In the genomic region with DNA sequence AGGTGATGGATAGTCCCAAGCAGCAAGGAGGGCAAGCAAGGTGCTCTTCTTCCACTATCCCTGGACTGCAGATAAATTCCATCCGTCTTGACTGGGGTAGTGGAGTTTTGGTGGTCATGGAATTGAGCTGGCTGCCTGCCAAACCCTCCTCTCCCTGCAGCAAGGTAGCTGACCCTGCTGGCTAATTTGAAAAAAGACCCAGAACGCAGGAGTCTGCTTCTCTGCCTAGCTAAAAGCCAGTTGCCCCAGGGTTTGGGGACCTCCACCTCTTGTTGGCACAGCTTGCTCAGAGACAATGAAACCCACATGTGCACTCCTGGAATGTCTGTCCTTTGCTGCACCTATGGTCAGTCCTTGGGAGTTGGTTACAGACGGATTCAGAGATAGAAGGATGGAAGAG, we compare ENCODE assay signal across 31 mouse cellular contexts.
A peak's percentile ranks its signal among the peaks of the same experiment; 100 is the strongest.
DNase-seq lines count a peak whose midpoint lies in the region; ATAC-seq and TF ChIP-seq lines count a peak whose summit lies in the region.
"Had no signal": no experiment of that assay in that cellular context is flagged by ENCODE, and none has a peak within 500 bp of the region (broad histone marks: within the 10 kb centered on the region; RNA-seq: fewer than 3 reads in every experiment).

No protein-coding gene starts in this region.

- peak; percentile 74 for DNase-seq in heart, adult 11 months
- DNase-seq in heart, adult 9 months (ENCODE audit: low spot score in 2 of 2), result no peak
- DNase-seq in kidney, postnatal 4 days, result peak; percentile 38 to 43
- no peak for DNase-seq in kidney, adult 2 months
- DNase-seq in midbrain, embryonic 14.5 days, result peak; percentile 16
- DNase-seq in embryonic facial prominence, embryonic 11.5 days (ENCODE audit: low spot score), result peak; percentile 5
- no peak for DNase-seq in embryo, embryonic 9.5 days (ENCODE audit: extremely low spot score)
- DNase-seq: adrenal gland, postnatal 14 days; B cell, adult 2 months; cerebellum, adult 11 months; cerebellum, adult 2 months; cerebellum, adult 9-11 months; cerebellum, postnatal 25 days; gastrocnemius, adult 2 months; gastrocnemius, postnatal 14 days; heart, adult 18-20 months; heart, postnatal 14 days; heart, postnatal 4 days had no signal

- TF ChIP-seq CTCF in kidney, adult 2 months (conservative IDR thresholded peaks at IDR 0.05; ENCODE audit: insufficient read depth, insufficient read length, low read depth, low read length), result no peak

- no peaks in the 10 kb centered on the region for H3K36me3 ChIP-seq in kidney, adult 2 months (ENCODE audit: control insufficient read depth, insufficient read depth, low read length)
- H3K36me3 ChIP-seq in midbrain, embryonic 14.5 days (ENCODE audit: control insufficient read depth, insufficient read depth, low read length), result no peaks in the 10 kb centered on the region
- no peaks in the 10 kb centered on the region for H3K36me3 ChIP-seq in midbrain, embryonic 15.5 days (replicated peaks)
- no peaks in the 10 kb centered on the region for H3K36me3 ChIP-seq in embryonic facial prominence, embryonic 11.5 days (replicated peaks; ENCODE audit: control insufficient read depth, insufficient read depth, low read depth, low read length)
- H3K36me3 ChIP-seq: embryonic facial prominence, embryonic 12.5 days; embryonic facial prominence, embryonic 15.5 days; G1E; heart, embryonic 10.5 days; heart, embryonic 13.5 days; hindbrain, embryonic 13.5 days; intestine, embryonic 15.5 days had no signal

- H3K27me3 ChIP-seq in kidney, adult 2 months (replicated peaks; ENCODE audit: control insufficient read depth, insufficient read depth, low read length), result no peaks in the 10 kb centered on the region
- no peaks in the 10 kb centered on the region for H3K27me3 ChIP-seq in midbrain, embryonic 14.5 days (ENCODE audit: control insufficient read depth, insufficient read depth, low read length)
- H3K27me3 ChIP-seq in midbrain, embryonic 15.5 days (replicated peaks), result no peaks in the 10 kb centered on the region
- no peaks in the 10 kb centered on the region for H3K27me3 ChIP-seq in embryonic facial prominence, embryonic 11.5 days (ENCODE audit: control insufficient read depth, insufficient read depth, low read length)
- H3K27me3 ChIP-seq: CH12.LX; embryonic facial prominence, embryonic 12.5 days; embryonic facial prominence, embryonic 15.5 days; forebrain, embryonic 13.5 days; heart, embryonic 13.5 days; hindbrain, embryonic 13.5 days; intestine, embryonic 15.5 days; Patski had no signal

- no peak overlapping the region for H3K4me2 ChIP-seq in midbrain, embryonic 14.5 days (ENCODE audit: low read length)
- no peak overlapping the region for H3K4me2 ChIP-seq in midbrain, embryonic 15.5 days
- no peak overlapping the region for H3K4me2 ChIP-seq in embryonic facial prominence, embryonic 11.5 days (ENCODE audit: low read depth, low read length)
- H3K4me2 ChIP-seq: embryonic facial prominence, embryonic 12.5 days; embryonic facial prominence, embryonic 15.5 days; forebrain, embryonic 13.5 days; heart, embryonic 13.5 days; hindbrain, embryonic 13.5 days; intestine, embryonic 15.5 days had no signal

- peaks cover 5% of the 10 kb centered on the region; the same call in 1 of the 2 replicates for H3K9me3 ChIP-seq in midbrain, embryonic 14.5 days (ENCODE audit: control insufficient read depth, low read length)
- no peaks in the 10 kb centered on the region for H3K9me3 ChIP-seq in midbrain, embryonic 15.5 days
- no peaks in the 10 kb centered on the region for H3K9me3 ChIP-seq in embryonic facial prominence, embryonic 11.5 days (replicated peaks; ENCODE audit: control insufficient read depth, low read length)
- H3K9me3 ChIP-seq: embryonic facial prominence, embryonic 12.5 days; embryonic facial prominence, embryonic 15.5 days; forebrain, embryonic 13.5 days; heart, embryonic 10.5 days; heart, embryonic 13.5 days; intestine, embryonic 15.5 days had no signal

- no peak overlapping the region for H3K9ac ChIP-seq in midbrain, embryonic 14.5 days (replicated peaks; ENCODE audit: low read length)
- H3K9ac ChIP-seq in midbrain, embryonic 15.5 days, result no peak overlapping the region
- no peak overlapping the region for H3K9ac ChIP-seq in embryonic facial prominence, embryonic 11.5 days (replicated peaks; ENCODE audit: low read length)
- H3K9ac ChIP-seq: embryonic facial prominence, embryonic 12.5 days; embryonic facial prominence, embryonic 15.5 days; forebrain, embryonic 13.5 days; heart, embryonic 13.5 days; hindbrain, embryonic 13.5 days; intestine, embryonic 15.5 days had no signal

- no peak for TF ChIP-seq POLR2A in kidney, adult 2 months (IDR thresholded peaks at IDR 0.05; ENCODE audit: low read depth, low read length)

- no peaks in the 10 kb centered on the region for H3K4me1 ChIP-seq in kidney, adult 2 months (ENCODE audit: control insufficient read depth, insufficient read depth, low read length)
- H3K4me1 ChIP-seq in midbrain, embryonic 14.5 days (ENCODE audit: control insufficient read depth, insufficient read depth, low read length), result no peaks in the 10 kb centered on the region
- no peaks in the 10 kb centered on the region for H3K4me1 ChIP-seq in midbrain, embryonic 15.5 days
- H3K4me1 ChIP-seq in embryonic facial prominence, embryonic 11.5 days (ENCODE audit: control insufficient read depth, insufficient read depth, low read length), result no peaks in the 10 kb centered on the region
- H3K4me1 ChIP-seq: embryonic facial prominence, embryonic 12.5 days; embryonic facial prominence, embryonic 15.5 days; forebrain, embryonic 13.5 days; intestine, embryonic 15.5 days had no signal

- ATAC-seq in midbrain, embryonic 14.5 days (ENCODE audit: low FRiP score, low TSS enrichment), result no peak
- no peak for ATAC-seq in midbrain, embryonic 15.5 days (replicated peaks)
- ATAC-seq in embryonic facial prominence, embryonic 11.5 days (replicated peaks; ENCODE audit: insufficient number of reproducible peaks, low FRiP score, low TSS enrichment, low read depth), result no peak
- ATAC-seq: forebrain, embryonic 13.5 days; forebrain, embryonic 16.5 days; hindbrain, embryonic 16.5 days; intestine, embryonic 15.5 days; Patski had no signal

- H3K27ac ChIP-seq in kidney, adult 2 months (ENCODE audit: insufficient read depth, low read depth, low read length), result no peak overlapping the region
- no peak overlapping the region for H3K27ac ChIP-seq in midbrain, embryonic 14.5 days (replicated peaks; ENCODE audit: low read depth, low read length)
- no peak overlapping the region for H3K27ac ChIP-seq in midbrain, embryonic 15.5 days
- no peak overlapping the region for H3K27ac ChIP-seq in embryonic facial prominence, embryonic 11.5 days (replicated peaks; ENCODE audit: low read depth, low read length)
- H3K27ac ChIP-seq: embryonic facial prominence, embryonic 12.5 days; embryonic facial prominence, embryonic 15.5 days; forebrain, embryonic 13.5 days; gastrocnemius, adult 2 months; heart, embryonic 10.5 days; heart, embryonic 13.5 days; hindbrain, embryonic 13.5 days; intestine, embryonic 15.5 days had no signal

- WGBS in kidney, adult 2 months, result 33% methylated on average over 3 of the region's 3 CpGs
- 54% methylated on average over 3 of the region's 3 CpGs for WGBS in midbrain, embryonic 14.5 days
- 49% methylated on average over 3 of the region's 3 CpGs for WGBS in midbrain, embryonic 15.5 days
- WGBS in embryonic facial prominence, embryonic 11.5 days, result 59% methylated on average over 3 of the region's 3 CpGs

- no peak overlapping the region for H3K4me3 ChIP-seq in kidney, adult 2 months (ENCODE audit: insufficient read depth, low read depth, low read length)
- H3K4me3 ChIP-seq in midbrain, embryonic 14.5 days (replicated peaks; ENCODE audit: low read depth, low read length), result no peak overlapping the region
- H3K4me3 ChIP-seq in midbrain, embryonic 15.5 days, result no peak overlapping the region
- no peak overlapping the region for H3K4me3 ChIP-seq in embryonic facial prominence, embryonic 11.5 days (ENCODE audit: low read depth, low read length)
- H3K4me3 ChIP-seq: embryonic facial prominence, embryonic 12.5 days; embryonic facial prominence, embryonic 15.5 days; forebrain, embryonic 13.5 days; gastrocnemius, adult 2 months; heart, embryonic 10.5 days; heart, embryonic 13.5 days; hindbrain, embryonic 13.5 days; intestine, embryonic 15.5 days had no signal

Comparison
In these comparisons a context has a peak if more than half of its experiments do, and no peak if none do; other contexts are left out.
1. DNase-seq: peak in heart, adult 11 months (single experiment), kidney, postnatal 4 days (2 of 2), midbrain, embryonic 14.5 days (single experiment) and embryonic facial prominence, embryonic 11.5 days (single experiment); none in heart, adult 9 months (0 of 2), kidney, adult 2 months (single experiment) and embryo, embryonic 9.5 days (single experiment).